Mouse (Mus musculus) kidney, adult 2 months (tissue): ENCODE measurements around the gene Vamp2. TPM values are rescaled to one million over a fixed set of nuclear protein-coding genes. Genes with fewer than 3 reads are reported as not detected.
A peak's percentile ranks its signal among the peaks of the same experiment; 100 is the strongest.

Experiments used
- DNase-seq: peaks from one replicate; pipeline ENCODE4 v3.0.0; 2021
- H3K27ac ChIP-seq: fragments of 200-500 bp; 2 replicates; pipeline ENCODE4 v1.5.1; 2012; ENCODE audit warnings: low read depth, low read length, control low read depth, inconsistent platforms; ENCODE audit not compliant: insufficient read depth
- H3K27me3 ChIP-seq: fragments of 200-500 bp; replicated peaks from 2 replicates; pipeline ENCODE4 v1.6.1; 2012; ENCODE audit warnings: mild to moderate bottlenecking, moderate library complexity, low read length, inconsistent platforms; ENCODE audit not compliant: control insufficient read depth, insufficient read depth
- H3K36me3 ChIP-seq: fragments of 200-500 bp; 2 replicates; pipeline ENCODE4 v1.6.1; 2012; ENCODE audit warnings: mild to moderate bottlenecking, moderate library complexity, low read length, inconsistent platforms; ENCODE audit not compliant: control insufficient read depth, insufficient read depth
- H3K4me1 ChIP-seq: fragments of 200-500 bp; 2 replicates; pipeline ENCODE4 v1.6.1; 2011; ENCODE audit warnings: low read length; ENCODE audit not compliant: control insufficient read depth, insufficient read depth
- H3K4me3 ChIP-seq: fragments of 200-500 bp; 2 replicates; pipeline ENCODE4 v1.5.1; 2011; ENCODE audit warnings: mild to moderate bottlenecking, low read depth, low read length, control low read depth; ENCODE audit not compliant: insufficient read depth
- CTCF ChIP-seq: fragments of 200-500 bp; conservative IDR thresholded peaks from 2 replicates; pipeline ENCODE4 v1.5.1; 2011; ENCODE audit warnings: low read depth, mild to moderate bottlenecking, control low read depth, low read length, moderate library complexity, mixed read lengths; ENCODE audit not compliant: insufficient read depth, insufficient read length
- POLR2A ChIP-seq: fragments of 200-500 bp; IDR thresholded peaks from one replicate; pipeline ENCODE4 v1.6.1; 2011; ENCODE audit warnings: low read depth, low read length, control low read depth
- WGBS: fragments of 180-500 bp; shearing (Covaris S2); methylation state at CpG from one replicate; pipeline ENCODE4 v1.1.7; 2018; 5-methylcytosine and 5-hydroxymethylcytosine counted together
- polyA plus RNA-seq: library from polyadenylated mRNA; depleted of rRNA; stranded (reverse); fragments of >200 nt; gene quantifications from 2 replicates; pipeline ENCODE4 v1.2.3, GENCODE M21; 2012

The Vamp2 gene
- polyA plus RNA-seq, 1 experiment = 106 TPM

DNA sequence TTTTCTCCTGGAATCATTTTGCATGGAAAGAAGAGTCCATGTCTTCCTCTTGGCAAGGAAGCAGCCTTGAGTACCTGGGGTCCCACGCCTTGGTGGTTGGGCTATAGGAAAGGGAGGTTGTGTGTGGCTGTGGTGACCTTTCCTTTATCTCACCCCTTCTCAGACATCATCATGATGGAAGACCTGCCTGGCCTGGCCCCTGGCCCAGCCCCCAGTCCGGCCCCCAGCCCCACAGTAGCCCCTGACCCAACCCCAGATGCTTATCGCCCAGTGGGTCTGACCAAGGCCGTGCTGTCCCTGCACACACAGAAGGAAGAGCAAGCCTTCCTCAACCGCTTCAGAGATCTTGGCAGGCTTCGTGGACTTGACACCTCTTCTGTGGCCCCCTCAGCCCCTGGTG is 16.9 kb downstream of the Vamp2 start:
- TF ChIP-seq POLR2A (no peak), CTCF (no peak)
- Histone ChIP-seq H3K4me3 (no peak overlapping the region), H3K27me3 (no peaks in the 10 kb centered on the region), H3K27ac (no peak overlapping the region), H3K4me1 (peaks cover 1% of the 10 kb centered on the region; the same call in 1 of the 2 replicates), H3K36me3 (peaks cover 39% of the 10 kb centered on the region)
- 92% methylated on average over 6 of the region's 6 CpGs for WGBS
- DNase-seq = no peak

DNA sequence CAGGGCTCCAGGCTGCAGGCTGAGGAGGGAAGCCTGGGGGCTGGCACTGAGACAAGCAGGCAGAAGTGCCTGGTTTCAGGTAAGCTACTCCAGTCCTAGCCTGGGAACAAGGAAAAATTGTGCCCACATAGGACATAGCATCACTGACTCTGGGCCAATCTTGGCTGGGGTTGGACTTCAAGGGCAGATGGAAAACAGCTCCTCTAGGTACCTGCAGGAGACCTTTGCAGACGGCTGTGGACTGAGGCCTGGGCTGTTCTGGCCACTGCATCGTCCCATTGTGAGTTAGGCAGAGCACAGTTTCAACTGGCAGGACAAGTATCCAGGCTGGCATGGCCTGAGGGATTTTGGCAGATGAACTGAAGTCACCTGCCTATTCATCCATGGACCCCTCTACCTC is 17.5 kb downstream of the Vamp2 start:
- H3K36me3 ChIP-seq = peaks cover 37% of the 10 kb centered on the region

DNA sequence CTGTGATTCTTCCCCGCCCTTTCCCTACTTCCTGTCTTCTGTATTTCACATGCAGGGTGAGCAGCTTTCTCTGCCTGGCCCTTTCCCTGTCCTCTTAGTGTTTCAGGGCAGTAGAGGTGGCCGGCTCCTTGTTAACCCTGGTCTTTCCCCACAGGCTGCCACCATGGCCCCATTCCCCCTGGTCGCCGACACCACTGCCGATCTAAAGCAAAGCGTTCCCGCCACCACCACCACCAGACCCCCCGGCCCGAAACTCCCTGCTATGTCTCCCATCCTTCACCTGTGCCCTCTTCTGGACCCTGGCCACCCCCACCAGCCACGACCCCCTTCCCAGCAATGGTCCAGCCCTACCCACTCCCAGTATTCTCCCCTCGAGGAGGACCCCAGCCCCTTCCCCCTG is 18.0 kb downstream of the Vamp2 start:
- TF ChIP-seq CTCF = no peak
- TF ChIP-seq POLR2A = no peak
- H3K27ac ChIP-seq = no peak overlapping the region
- peaks cover 32% of the 10 kb centered on the region for H3K36me3 ChIP-seq
- H3K4me3 ChIP-seq = no peak overlapping the region
- no peaks in the 10 kb centered on the region for H3K27me3 ChIP-seq
- H3K4me1 ChIP-seq = no peaks in the 10 kb centered on the region
- 91% methylated on average over 11 of the region's 11 CpGs for WGBS
- no peak for DNase-seq

More for the DNA sequence above, 17.5 kb downstream of the Vamp2 start:
- no peaks in the 10 kb centered on the region for H3K27me3 ChIP-seq
- H3K27ac ChIP-seq = no peak overlapping the region
- H3K4me3 ChIP-seq = no peak overlapping the region
- no peaks in the 10 kb centered on the region for H3K4me1 ChIP-seq
- DNase-seq = no peak
- WGBS = 62% methylated on average over 2 of the region's 2 CpGs
- TF ChIP-seq CTCF (no peak), POLR2A (no peak)

DNA sequence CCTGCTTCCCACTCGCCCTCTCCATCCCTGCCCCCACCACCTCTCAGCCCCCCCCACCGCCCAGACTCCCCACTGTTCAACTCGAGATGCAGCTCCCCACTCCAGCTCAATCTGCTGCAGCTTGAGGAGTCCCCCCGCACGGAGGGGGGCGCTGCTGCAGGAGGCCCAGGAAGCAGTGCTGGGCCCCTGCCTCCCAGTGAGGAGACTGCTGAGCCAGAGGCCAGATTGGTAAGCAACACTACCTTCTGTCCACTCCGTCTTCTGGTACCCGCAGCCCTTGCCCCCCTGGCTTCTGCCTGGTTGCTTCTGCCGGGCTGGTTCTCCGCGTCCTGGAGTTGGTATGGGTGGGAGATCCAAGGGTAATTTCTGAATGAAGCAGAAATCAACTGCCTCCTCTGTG is 18.6 kb downstream of the Vamp2 start:
- Histone ChIP-seq H3K4me1 (no peaks in the 10 kb centered on the region), H3K4me3 (no peak overlapping the region), H3K27ac (no peak overlapping the region), H3K36me3 (peaks cover 29% of the 10 kb centered on the region), H3K27me3 (no peaks in the 10 kb centered on the region)
- 91% methylated on average over 11 of the region's 11 CpGs for WGBS
- TF ChIP-seq CTCF (no peak), POLR2A (no peak)
- no peak for DNase-seq

DNA sequence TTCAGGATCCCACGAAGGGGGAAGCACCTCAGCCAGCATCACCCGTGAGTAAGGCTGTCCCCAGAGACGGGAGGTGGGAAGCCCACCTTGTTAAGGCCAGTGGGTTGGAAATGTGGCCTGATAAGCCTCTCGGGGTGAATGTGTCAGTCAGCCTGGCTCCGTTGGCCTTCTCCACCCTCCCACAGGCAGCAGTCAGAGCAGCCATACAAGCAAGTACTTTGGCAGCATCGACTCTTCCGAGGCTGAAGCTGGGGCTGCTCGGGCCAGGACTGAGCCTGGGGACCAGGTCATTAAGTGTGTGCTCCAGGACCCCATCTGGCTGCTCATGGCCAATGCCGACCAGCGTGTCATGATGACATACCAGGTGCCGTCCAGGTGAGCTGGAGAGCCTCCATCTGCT is 19.4 kb downstream of the Vamp2 start:
- Histone ChIP-seq H3K4me1 (no peaks in the 10 kb centered on the region), H3K27me3 (no peaks in the 10 kb centered on the region), H3K36me3 (peaks cover 24% of the 10 kb centered on the region), H3K27ac (no peak overlapping the region), H3K4me3 (no peak overlapping the region)
- WGBS = 91% methylated on average over 11 of the region's 11 CpGs
- TF ChIP-seq CTCF (no peak), POLR2A (no peak)
- no peak for DNase-seq

DNA sequence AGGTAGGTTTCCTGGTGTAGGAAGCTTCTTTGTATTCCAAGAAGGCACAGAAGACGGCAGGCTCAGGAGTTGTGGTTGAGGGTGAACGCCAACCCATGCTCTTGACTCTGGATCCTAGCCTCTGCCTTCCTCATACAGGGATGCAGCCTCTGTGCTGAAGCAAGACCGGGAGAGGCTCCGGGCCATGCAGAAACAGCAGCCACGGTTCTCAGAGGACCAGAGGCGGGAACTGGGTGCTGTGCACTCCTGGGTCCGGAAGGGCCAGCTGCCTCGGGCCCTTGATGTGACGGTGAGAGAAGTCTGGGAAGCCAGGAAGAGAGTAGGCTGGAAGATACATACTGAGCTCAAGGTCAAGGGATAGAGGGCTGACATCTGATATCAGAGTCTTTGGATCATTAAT is 19.9 kb downstream of the Vamp2 start:
- Histone ChIP-seq H3K27ac (no peak overlapping the region), H3K4me3 (no peak overlapping the region), H3K27me3 (no peaks in the 10 kb centered on the region), H3K36me3 (peaks cover 23% of the 10 kb centered on the region), H3K4me1 (no peaks in the 10 kb centered on the region)
- TF ChIP-seq POLR2A (no peak), CTCF (no peak)
- DNase-seq = no peak
- WGBS = 82% methylated on average over 9 of the region's 9 CpGs

DNA sequence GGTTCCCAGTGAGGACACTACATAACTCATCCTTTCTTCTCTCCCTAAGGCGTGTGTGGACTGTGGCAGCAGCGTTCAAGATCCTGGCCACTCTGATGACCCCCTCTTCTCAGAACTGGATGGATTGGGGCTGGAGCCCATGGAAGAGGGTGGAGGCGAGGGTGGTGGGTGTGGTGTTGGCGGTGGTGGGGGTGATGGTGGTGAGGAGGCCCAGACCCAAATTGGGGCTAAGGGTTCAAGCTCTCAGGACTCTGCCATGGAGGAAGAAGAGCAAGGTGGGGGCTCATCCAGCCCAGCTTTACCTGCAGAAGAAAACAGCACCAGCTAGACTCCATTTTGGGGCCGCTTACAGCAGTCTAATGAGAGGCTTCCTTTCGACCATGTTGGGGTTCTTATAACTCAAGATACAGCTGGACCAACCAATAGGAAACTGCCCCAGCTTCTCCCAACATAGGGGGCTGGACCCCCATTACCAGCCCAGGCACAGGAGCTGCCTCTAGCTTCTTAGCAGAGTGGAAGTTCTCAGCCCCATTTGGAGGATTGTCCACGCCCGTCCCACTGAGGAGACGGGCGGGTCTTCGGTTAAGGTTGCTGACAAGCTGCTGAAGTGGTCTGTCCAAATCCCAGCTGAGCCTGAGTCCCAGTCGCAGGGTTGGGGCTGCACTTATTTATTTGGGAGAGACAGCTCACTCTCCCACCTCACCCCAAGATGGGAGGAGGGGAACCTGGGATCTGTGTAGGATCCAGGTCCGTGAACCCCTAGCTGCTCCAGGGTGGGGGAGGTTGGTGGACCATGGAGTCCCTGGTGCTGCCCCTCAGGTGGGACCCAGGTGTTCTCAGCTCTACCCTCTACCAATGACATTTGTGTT is 21.0 kb downstream of the Vamp2 start:
- Histone ChIP-seq H3K36me3 (peaks cover 21% of the 10 kb centered on the region), H3K4me3 (no peak overlapping the region), H3K4me1 (no peaks in the 10 kb centered on the region), H3K27ac (no peak overlapping the region), H3K27me3 (no peaks in the 10 kb centered on the region)
- DNase-seq = no peak
- 91% methylated on average over 13 of the region's 13 CpGs for WGBS
- no peak for TF ChIP-seq POLR2A
- TF ChIP-seq CTCF = no peak

DNA sequence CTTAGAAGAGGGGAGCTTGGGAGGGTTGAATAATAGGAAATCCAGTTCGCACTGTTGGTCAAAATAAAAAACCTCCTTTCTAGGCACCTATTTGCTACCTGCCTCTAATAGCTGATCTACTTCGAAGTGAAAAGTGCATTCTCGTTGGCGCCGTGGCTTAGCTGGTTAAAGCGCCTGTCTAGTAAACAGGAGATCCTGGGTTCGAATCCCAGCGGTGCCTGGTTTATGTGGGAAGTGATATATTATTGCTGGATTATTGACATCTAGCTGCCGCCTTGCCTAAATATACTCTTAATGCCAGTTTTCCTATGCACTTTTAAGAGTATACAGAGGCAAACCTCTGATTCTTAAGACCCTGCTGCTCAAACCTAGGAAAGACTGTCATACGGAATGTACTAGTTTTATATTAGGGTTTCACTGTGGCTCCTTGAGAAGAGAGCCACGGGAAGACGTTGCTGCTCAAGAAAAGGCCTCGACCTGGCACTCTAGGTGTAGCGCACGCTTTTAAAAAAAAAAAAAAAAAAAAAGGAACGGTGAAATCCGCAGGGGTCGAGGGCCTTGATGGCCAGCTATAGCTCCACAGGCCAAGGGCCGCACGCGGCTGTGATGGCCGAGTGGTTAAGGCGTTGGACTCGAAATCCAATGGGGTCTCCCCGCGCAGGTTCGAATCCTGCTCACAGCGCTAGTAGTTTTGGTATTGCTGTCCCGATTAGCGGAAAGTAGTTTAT is 22.2 kb downstream of the Vamp2 start:
- DNase-seq = peak; percentile 94
- Histone ChIP-seq H3K27me3 (no peaks in the 10 kb centered on the region), H3K27ac (no peak overlapping the region), H3K4me3 (peak overlapping the region; percentile 10; the same call in 1 of the 2 replicates), H3K4me1 (no peaks in the 10 kb centered on the region), H3K36me3 (peaks cover 16% of the 10 kb centered on the region)
- 6% methylated on average over 30 of the region's 30 CpGs for WGBS
- no peak for TF ChIP-seq POLR2A
- TF ChIP-seq CTCF = no peak
